Mouse (Mus musculus) bone marrow macrophage, adult 2 months (primary cell): ENCODE results near the gene Hsf4.

Experiments
- CTCF ChIP-seq: IDR thresholded peaks from 2 replicates; pipeline ENCODE4 v1.5.1; 2012; ENCODE audit warnings: low read depth, mild to moderate bottlenecking, low read length, moderate library complexity
- POLR2A ChIP-seq: IDR thresholded peaks from 2 replicates; pipeline ENCODE4 v1.6.1; 2012; ENCODE audit warnings: mild to moderate bottlenecking, low read depth, low read length, borderline replicate concordance

DNA sequence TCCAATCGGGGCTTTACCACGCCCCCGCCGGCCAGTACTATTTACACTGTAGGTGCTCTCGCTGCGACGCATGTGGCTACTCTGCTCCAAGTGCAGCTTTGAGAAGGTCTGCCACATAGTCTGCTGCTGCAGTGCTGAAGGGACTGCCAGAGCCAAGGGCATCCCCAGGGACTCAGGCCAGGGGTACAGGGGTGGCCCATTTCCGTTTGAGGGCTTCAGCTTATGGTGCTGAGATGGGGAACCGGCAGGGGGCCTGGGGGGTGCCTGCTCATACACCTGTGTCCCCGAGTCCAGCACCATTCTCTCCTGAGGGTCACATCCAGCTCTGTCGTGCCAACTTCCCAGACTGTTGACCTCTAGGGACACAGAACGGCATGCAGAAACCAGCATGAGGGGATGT lies 15.9 kb downstream of the Hsf4 start:
- TF ChIP-seq POLR2A (no peak), CTCF (no peak)
